Mouse (Mus musculus) neural tube, embryonic 10.5 days (tissue): ENCODE results near the gene Krtap28-13.
A peak's percentile ranks its signal among the peaks of the same experiment; 100 is the strongest.

Experiments
- DNase-seq: peaks from one replicate; pipeline ENCODE4 v3.0.0-alpha.2; 2017; ENCODE audit warnings: low spot score; ENCODE audit errors: extremely low spot score

Krtap28-13 gene

GRCm38 (mm10) chr1:83060643-83061042 lies at the start of gene Krtap28-13:
TSS of gene Krtap28-13 (plus strand) at chr1:83060930.
- DNase-seq = no peak

- DNase-seq = no peak
These were observed 46.3 kb upstream of the Krtap28-13 start for GRCm38 (mm10) chr1:83014477-83014876.

- DNase-seq = no peak
These were observed 45.3 kb upstream of the Krtap28-13 start for GRCm38 (mm10) chr1:83015329-83015879.

- DNase-seq = no peak
These were observed 44.2 kb upstream of the Krtap28-13 start for GRCm38 (mm10) chr1:83016556-83016955.

GRCm38 (mm10) chr1:83031950-83032349 lies 28.8 kb upstream of the Krtap28-13 start:
- DNase-seq = no peak

GRCm38 (mm10) chr1:83032508-83032907 lies 28.2 kb upstream of the Krtap28-13 start:
- DNase-seq = no peak

GRCm38 (mm10) chr1:83034509-83034908 lies 26.2 kb upstream of the Krtap28-13 start:
- DNase-seq = no peak

GRCm38 (mm10) chr1:83036892-83037667 lies 23.6 kb upstream of the Krtap28-13 start:
- no peak for DNase-seq

- peak; percentile 51 for DNase-seq
These were observed 22.5 kb upstream of the Krtap28-13 start, which contains the start of gene Slc19a3 for GRCm38 (mm10) chr1:83038109-83038672. TSS of gene Slc19a3 (minus strand) at chr1:83038448.

- DNase-seq = no peak
These were observed 21.6 kb upstream of the Krtap28-13 start for GRCm38 (mm10) chr1:83039080-83039479.

- DNase-seq = no peak
These were observed 18.4 kb upstream of the Krtap28-13 start, which contains the start of gene Krtap28-10 for GRCm38 (mm10) chr1:83042380-83042779. TSS of gene Krtap28-10 (minus strand) at chr1:83042480.

GRCm38 (mm10) chr1:83044882-83045427 lies 15.8 kb upstream of the Krtap28-13 start, which contains the start of gene Gm47969:
TSS of gene Gm47969 (plus strand) at chr1:83044932.
- no peak for DNase-seq

- DNase-seq = no peak
These were observed 2.2 kb upstream of the Krtap28-13 start for GRCm38 (mm10) chr1:83058481-83058880.

- DNase-seq = no peak
These were observed 1.5 kb upstream of the Krtap28-13 start, which contains the start of gene A030005K14Rik for GRCm38 (mm10) chr1:83059278-83059677. TSS of gene A030005K14Rik (minus strand) at chr1:83059378.

GRCm38 (mm10) chr1:83064851-83065250 lies 4.1 kb downstream of the Krtap28-13 start:
- DNase-seq = peak; percentile 27

- no peak for DNase-seq
These were observed 5.8 kb downstream of the Krtap28-13 start for GRCm38 (mm10) chr1:83066577-83066976.

GRCm38 (mm10) chr1:83067205-83067604 lies 6.5 kb downstream of the Krtap28-13 start:
- no peak for DNase-seq

- DNase-seq = peak; percentile 13
These were observed 14.9 kb downstream of the Krtap28-13 start for GRCm38 (mm10) chr1:83075526-83076189.

- DNase-seq = peak; percentile 44
These were observed 15.6 kb downstream of the Krtap28-13 start for GRCm38 (mm10) chr1:83076190-83076917.

GRCm38 (mm10) chr1:83077016-83077415 lies 16.3 kb downstream of the Krtap28-13 start:
- no peak for DNase-seq

- no peak for DNase-seq
These were observed 24.1 kb downstream of the Krtap28-13 start for GRCm38 (mm10) chr1:83084790-83085189.
